Mouse (Mus musculus): Measurements from ENCODE around the gene Ncl. TPM values are rescaled to one million over a fixed set of nuclear protein-coding genes. Genes with fewer than 3 reads are reported as not detected.

The Ncl gene
- polyA plus RNA-seq, 1 experiment from 2014 or later = 475 TPM

DNA sequence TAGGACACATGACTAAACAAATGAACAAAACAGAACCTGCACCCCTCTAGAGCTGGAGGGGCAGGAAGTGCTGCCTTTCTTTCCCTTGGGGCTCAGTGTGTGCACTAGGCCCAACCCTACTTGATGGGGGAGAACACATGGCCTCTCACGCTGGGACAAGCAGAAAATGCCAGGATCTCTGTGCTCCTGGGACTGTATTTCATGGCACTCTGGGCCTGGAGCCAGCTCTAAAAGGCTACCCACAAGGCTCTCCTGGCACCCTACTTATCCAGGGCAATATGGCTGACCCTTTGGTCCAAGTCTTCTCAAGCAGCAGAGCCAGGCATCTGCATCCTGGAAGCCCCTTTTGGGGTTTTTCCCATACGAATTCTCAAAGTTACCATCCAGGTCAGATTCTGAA, 32.2 kb upstream of the Ncl start:
- no peak for ATAC-seq (ENCODE audit: insufficient number of reproducible peaks, insufficient read depth, low FRiP score, low TSS enrichment)
- Histone ChIP-seq H3K9ac (no peak overlapping the region), H3K4me3 (no peak overlapping the region), H3K27me3 (no peaks in the 10 kb centered on the region), H3K36me3 (no peaks in the 10 kb centered on the region), H3K4me1 (no peaks in the 10 kb centered on the region; the same call in 1 of the 2 replicates), H3K4me2 (replicated peaks) (no peak overlapping the region), H3K9me3 (no peaks in the 10 kb centered on the region), H3K27ac (no peak overlapping the region)
- 64% methylated on average over 2 of the region's 2 CpGs for WGBS

DNA sequence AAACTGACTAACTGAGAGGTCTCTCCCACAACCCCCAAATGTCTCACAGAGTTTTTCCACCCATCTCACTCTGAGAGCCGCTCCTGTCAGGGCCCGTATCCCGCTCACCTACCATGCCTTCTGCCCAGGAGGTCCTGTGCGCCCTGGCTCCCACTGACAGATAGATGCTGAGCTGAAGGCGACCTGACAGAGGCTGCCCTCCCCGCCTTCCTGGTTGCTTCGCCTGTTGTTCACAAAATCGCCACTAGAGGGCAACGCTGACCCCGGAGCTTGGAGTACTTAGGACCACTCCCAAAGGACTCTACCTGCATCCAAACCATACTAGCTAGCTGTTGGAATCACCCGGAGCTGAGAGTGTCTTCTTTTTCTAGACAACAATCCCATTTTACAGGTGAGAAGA, 30.0 kb upstream of the Ncl start:
- H3K36me3 ChIP-seq = no peaks in the 10 kb centered on the region
- H3K27ac ChIP-seq = no peak overlapping the region
- no peaks in the 10 kb centered on the region for H3K9me3 ChIP-seq
- no peaks in the 10 kb centered on the region; the same call in 1 of the 2 replicates for H3K4me1 ChIP-seq
- H3K4me3 ChIP-seq = no peak overlapping the region
- WGBS = 3% methylated on average over 11 of the region's 11 CpGs
- no peak overlapping the region for H3K4me2 ChIP-seq (replicated peaks)
- no peaks in the 10 kb centered on the region for H3K27me3 ChIP-seq
- ATAC-seq (ENCODE audit: insufficient number of reproducible peaks, insufficient read depth, low FRiP score, low TSS enrichment) = no peak
- no peak overlapping the region for H3K9ac ChIP-seq

DNA sequence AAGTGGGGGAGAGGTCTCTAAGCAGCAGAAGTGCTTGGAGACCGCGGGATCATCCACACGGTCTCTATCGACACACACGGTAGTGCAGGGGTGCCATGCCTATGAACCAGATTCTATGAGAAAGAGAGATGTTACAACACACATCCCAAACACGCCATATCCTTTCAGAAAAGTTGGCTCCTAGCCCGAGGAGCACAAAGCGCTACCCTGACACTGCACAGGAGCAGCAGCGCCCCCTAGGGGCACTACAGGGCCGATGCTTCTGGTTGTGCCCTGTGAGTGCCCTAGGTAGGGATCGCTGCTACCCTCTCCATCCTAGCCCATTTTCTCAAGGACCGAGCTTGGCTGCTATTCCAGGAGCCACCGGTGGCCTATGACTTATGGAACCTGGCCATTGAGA, 21.8 kb upstream of the Ncl start:
- no peak overlapping the region for H3K4me2 ChIP-seq (replicated peaks)
- no peaks in the 10 kb centered on the region for H3K27me3 ChIP-seq
- 0 out of 2 replicates have a peak, but pooled peaks cover 3% of the 10 kb centered on the region for H3K4me1 ChIP-seq
- 36% methylated on average over 13 of the region's 13 CpGs for WGBS
- H3K36me3 ChIP-seq = no peaks in the 10 kb centered on the region
- no peaks in the 10 kb centered on the region for H3K9me3 ChIP-seq
- H3K27ac ChIP-seq = no peak overlapping the region
- ATAC-seq (ENCODE audit: insufficient number of reproducible peaks, insufficient read depth, low FRiP score, low TSS enrichment) = no peak
- no peak overlapping the region for H3K9ac ChIP-seq
- H3K4me3 ChIP-seq = no peak overlapping the region

DNA sequence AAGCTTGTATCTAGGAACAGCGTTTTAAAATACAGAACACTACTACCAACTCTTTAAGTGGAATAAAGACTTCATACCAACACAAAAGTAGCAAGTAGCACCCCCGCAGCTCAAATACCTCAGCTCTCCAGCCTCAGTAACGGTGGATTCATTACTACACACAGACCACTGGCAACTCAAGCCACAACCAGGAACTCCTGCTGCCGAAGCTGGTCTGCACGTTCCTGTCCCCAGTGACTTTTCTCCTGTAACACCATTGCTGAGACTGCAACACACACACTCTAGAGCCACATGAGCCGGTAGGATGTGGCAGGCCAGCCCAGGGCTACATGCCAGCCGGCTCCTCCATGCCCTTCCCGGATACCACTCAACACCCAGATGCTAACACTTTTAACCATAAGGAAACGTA, 20.0 kb upstream of the Ncl start:
- Histone ChIP-seq H3K27me3 (no peaks in the 10 kb centered on the region), H3K9ac (0 out of 2 replicates have a peak overlapping the region, but pooled peaks have one; percentile 3), H3K4me2 (replicated peaks) (no peak overlapping the region), H3K27ac (no peak overlapping the region), H3K4me1 (0 out of 2 replicates have a peak, but pooled peaks cover 3% of the 10 kb centered on the region), H3K36me3 (no peaks in the 10 kb centered on the region), H3K4me3 (no peak overlapping the region), H3K9me3 (no peaks in the 10 kb centered on the region)
- WGBS = 69% methylated on average over 9 of the region's 9 CpGs
- ATAC-seq (ENCODE audit: insufficient number of reproducible peaks, insufficient read depth, low FRiP score, low TSS enrichment) = no peak

DNA sequence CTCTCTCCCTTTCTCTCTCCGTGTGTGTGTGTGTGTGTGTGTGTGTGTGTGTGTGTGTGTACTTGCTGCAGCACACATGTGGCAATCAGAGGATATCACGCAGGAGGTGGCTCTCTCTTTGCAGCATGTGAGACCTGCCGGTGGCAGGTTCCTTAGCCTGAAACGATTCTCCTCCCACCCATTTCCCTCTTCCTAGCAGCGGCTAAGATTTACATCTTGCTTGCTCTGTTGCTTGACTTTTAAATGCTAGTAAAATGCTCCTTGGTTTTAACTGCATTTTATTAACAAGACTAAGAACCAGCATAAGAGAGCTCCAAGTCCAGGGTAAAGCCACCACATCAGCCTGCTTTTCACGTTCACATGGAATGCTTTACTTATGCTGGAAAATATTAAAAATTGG, 19.5 kb upstream of the Ncl start:
- Histone ChIP-seq H3K36me3 (no peaks in the 10 kb centered on the region), H3K4me3 (no peak overlapping the region), H3K9me3 (no peaks in the 10 kb centered on the region), H3K4me2 (replicated peaks) (no peak overlapping the region), H3K4me1 (0 out of 2 replicates have a peak, but pooled peaks cover 3% of the 10 kb centered on the region), H3K9ac (no peak overlapping the region), H3K27me3 (no peaks in the 10 kb centered on the region), H3K27ac (no peak overlapping the region)
- ATAC-seq (ENCODE audit: insufficient number of reproducible peaks, insufficient read depth, low FRiP score, low TSS enrichment) = no peak
- 60% methylated on average over 6 of the region's 6 CpGs for WGBS

DNA sequence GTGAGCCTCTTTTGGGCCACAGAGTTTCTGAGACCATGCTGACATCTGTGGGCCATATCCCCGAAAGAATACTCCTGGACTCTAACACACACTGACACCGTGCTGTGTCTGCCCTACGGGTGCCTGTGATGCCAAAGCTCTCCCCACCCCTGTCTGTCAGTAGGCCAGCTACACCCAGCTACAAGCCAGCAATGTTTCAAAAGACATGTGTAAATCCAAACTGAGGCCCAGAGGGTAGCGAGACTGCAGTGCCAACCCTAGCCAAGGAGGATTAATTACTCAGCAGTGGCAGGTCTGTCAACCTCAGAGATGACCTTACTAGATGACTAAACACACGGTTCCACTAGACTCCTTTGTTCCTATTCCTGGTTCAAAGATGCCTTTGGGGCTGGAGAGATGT, 17.2 kb upstream of the Ncl start:
- ATAC-seq (ENCODE audit: insufficient number of reproducible peaks, insufficient read depth, low FRiP score, low TSS enrichment) = no peak
- Histone ChIP-seq H3K4me2 (replicated peaks) (no peak overlapping the region), H3K9ac (no peak overlapping the region), H3K36me3 (no peaks in the 10 kb centered on the region), H3K9me3 (no peaks in the 10 kb centered on the region), H3K4me3 (no peak overlapping the region), H3K27me3 (no peaks in the 10 kb centered on the region), H3K27ac (no peak overlapping the region), H3K4me1 (0 out of 2 replicates have a peak, but pooled peaks cover 3% of the 10 kb centered on the region)
- 81% methylated on average over 5 of the region's 5 CpGs for WGBS

DNA sequence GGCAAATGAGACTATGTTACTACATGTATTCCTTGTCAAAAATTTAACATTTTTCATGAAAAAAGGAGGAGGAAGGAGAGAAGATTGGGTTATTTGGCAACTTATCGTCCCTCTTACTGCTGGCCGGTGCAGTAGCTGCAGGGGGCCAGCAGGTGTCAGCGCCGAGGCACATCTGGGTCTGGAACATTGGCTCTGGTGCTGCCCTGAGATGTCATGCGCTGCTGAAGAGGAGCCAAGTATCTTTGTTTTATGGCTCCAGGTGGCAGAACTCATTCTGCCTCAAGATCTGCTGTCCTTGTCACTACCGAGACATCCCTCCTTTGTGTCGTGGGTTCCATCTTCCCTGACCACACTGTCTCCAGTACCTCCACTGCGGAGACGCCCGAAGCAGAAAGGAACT, 12.8 kb upstream of the Ncl start:
- Histone ChIP-seq H3K4me3 (no peak overlapping the region), H3K4me2 (replicated peaks) (no peak overlapping the region), H3K36me3 (no peaks in the 10 kb centered on the region), H3K9me3 (no peaks in the 10 kb centered on the region), H3K27ac (no peak overlapping the region), H3K4me1 (no peaks in the 10 kb centered on the region), H3K9ac (no peak overlapping the region), H3K27me3 (no peaks in the 10 kb centered on the region)
- no peak for ATAC-seq (ENCODE audit: insufficient number of reproducible peaks, insufficient read depth, low FRiP score, low TSS enrichment)
- WGBS = 46% methylated on average over 10 of the region's 10 CpGs

DNA sequence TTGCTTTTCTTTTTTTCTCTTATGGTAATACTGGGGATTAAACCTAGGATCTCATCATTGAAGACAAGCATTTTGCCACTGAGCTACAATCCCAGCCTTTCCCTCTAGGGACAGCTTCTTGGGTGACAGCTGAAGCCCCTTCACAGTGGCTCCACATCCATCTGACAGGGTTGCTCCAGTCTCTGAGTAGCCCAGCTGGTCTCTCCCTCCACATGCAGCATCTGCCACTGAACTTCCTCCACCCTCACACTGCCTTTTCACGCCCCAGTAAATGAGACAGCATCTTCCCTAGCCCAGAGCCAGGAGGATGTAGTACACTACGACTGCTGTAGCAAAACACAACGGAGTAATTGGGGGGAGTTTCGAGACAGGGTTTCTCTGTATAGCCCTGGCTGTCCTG, 8.9 kb upstream of the Ncl start:
- Histone ChIP-seq H3K9ac (no peak overlapping the region), H3K4me2 (replicated peaks) (no peak overlapping the region), H3K27ac (no peak overlapping the region), H3K9me3 (no peaks in the 10 kb centered on the region), H3K4me3 (no peak overlapping the region), H3K36me3 (no peaks in the 10 kb centered on the region), H3K27me3 (no peaks in the 10 kb centered on the region), H3K4me1 (no peaks in the 10 kb centered on the region)
- 73% methylated on average over 4 of the region's 4 CpGs for WGBS
- ATAC-seq (ENCODE audit: insufficient number of reproducible peaks, insufficient read depth, low FRiP score, low TSS enrichment) = no peak

DNA sequence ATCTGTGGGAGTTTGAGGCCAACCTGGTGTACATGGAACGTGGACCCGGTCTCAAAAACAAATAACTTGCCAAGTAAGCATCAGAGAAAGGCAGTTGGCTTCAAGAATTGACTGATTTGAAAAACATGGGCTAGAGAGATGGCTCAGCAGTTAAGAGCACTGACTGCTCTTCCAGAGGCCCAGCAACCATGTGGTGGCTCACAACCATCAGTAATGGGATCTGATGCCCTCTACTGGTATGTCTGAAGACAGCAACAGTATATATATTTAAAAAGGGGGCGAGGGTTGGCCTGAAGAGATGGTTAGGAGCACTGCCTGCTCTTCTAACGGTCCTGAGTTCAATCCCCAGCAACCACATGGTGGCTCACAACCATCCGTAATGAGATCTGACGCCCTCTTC, 4.5 kb upstream of the Ncl start:
- no peaks in the 10 kb centered on the region for H3K9me3 ChIP-seq
- no peak overlapping the region for H3K27ac ChIP-seq
- H3K4me3 ChIP-seq = no peak overlapping the region
- no peak overlapping the region for H3K4me2 ChIP-seq (replicated peaks)
- no peaks in the 10 kb centered on the region for H3K27me3 ChIP-seq
- no peak for ATAC-seq (ENCODE audit: insufficient number of reproducible peaks, insufficient read depth, low FRiP score, low TSS enrichment)
- no peaks in the 10 kb centered on the region for H3K36me3 ChIP-seq
- peaks cover 10% of the 10 kb centered on the region for H3K4me1 ChIP-seq
- 8% methylated on average over 6 of the region's 6 CpGs for WGBS
- no peak overlapping the region for H3K9ac ChIP-seq

DNA sequence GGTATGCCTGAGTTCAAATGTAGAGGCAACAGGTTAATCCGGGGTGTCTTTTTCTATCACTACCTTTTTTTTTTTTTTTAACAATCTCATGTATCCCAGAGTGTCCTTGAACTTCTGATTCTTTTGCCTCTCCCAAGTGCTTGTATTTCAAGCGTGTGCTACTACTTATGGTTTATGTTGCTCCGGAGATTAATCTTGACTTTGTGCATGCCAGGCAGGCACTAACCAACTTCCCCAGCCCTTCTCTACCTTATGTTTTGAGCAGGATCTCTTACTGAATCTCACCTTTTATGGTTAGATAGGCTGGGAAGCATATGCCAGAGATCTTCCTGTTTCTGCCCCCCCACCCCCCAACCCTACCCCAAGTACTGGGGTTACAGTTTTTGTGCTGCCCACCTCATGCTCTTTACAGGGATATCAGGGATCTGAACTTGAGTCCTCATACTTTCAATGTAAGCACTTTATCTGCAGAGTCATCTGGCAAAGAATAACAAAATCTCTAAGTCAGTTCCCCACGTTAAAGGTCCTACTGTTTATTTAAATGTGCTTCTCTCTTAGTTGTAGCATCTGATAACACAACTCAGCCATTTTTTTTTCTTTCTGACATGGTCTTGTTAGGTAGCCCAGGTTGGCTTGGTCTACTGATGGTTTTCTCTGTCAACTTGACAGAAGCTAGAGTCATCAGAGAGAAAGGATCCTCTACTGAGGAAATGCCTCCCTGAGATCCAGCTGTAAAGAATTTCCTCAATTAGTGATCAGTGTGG, 2.8 kb upstream of the Ncl start:
- Histone ChIP-seq H3K4me3 (no peak overlapping the region), H3K4me1 (peaks cover 20% of the 10 kb centered on the region), H3K27me3 (no peaks in the 10 kb centered on the region), H3K27ac (no peak overlapping the region), H3K9ac (no peak overlapping the region), H3K9me3 (no peaks in the 10 kb centered on the region), H3K4me2 (replicated peaks) (no peak overlapping the region), H3K36me3 (peaks cover 5% of the 10 kb centered on the region)
- 82% methylated on average over 4 of the region's 4 CpGs for WGBS
- no peak for ATAC-seq (ENCODE audit: insufficient number of reproducible peaks, insufficient read depth, low FRiP score, low TSS enrichment)

DNA sequence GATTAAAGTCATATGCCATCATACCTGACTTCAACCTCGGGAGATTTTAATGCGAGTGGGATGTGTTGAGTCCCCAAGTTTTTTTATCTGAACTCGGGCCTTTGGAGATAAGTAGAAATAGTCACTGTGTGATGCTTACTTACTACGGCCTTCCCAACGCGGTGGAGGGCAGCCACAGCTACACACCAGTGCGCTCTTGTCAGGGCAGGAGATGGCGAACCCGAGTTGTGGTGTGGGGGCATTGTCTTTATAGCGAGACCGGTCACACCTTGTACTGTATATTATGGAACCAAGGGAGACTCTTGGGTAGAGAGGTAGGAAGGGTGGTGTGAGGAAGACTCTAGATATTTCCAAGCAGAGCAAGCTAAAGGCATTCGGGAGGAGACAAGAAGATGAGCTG, 1.2 kb upstream of the Ncl start:
- Histone ChIP-seq H3K9ac (peak overlapping the region; percentile 93), H3K27ac (peak overlapping the region; percentile 84; the same call in 1 of the 2 replicates), H3K36me3 (peaks cover 20% of the 10 kb centered on the region), H3K4me1 (peaks cover 23% of the 10 kb centered on the region), H3K9me3 (no peaks in the 10 kb centered on the region), H3K27me3 (no peaks in the 10 kb centered on the region), H3K4me3 (peak overlapping the region; percentile 90), H3K4me2 (replicated peaks) (peak overlapping the region; percentile 83)
- WGBS = 20% methylated on average over 12 of the region's 12 CpGs
- ATAC-seq (ENCODE audit: insufficient number of reproducible peaks, insufficient read depth, low FRiP score, low TSS enrichment) = no peak

DNA sequence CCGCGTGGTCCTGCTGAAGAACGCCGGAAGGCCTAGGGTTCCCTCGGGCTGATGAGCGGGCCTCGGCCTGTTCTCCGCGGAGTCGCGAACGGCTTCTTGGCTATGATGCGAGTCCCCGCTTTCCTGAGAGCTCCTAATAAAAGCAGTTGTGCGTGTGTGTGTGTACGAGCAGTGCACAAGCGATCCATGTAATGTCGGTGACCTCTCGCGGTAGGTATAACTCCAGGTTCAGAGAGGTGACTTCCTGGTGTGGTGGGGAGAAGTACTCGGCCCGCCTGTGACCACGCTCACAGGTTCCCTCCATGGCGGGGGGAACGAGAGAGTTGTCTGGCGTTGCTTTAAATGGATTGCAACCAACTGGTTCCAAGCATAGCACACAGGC, 589 bp upstream of the Ncl start:
- peak; percentile 8; the same call in 1 of the 2 replicates for ATAC-seq (ENCODE audit: insufficient number of reproducible peaks, insufficient read depth, low FRiP score, low TSS enrichment)
- H3K36me3 ChIP-seq = peaks cover 27% of the 10 kb centered on the region

More for the DNA sequence above, 589 bp upstream of the Ncl start:
- H3K4me2 ChIP-seq (replicated peaks) = peak overlapping the region; percentile 83
- peaks cover 23% of the 10 kb centered on the region for H3K4me1 ChIP-seq
- peak overlapping the region; percentile 90 for H3K4me3 ChIP-seq
- under 1% methylated on average over 26 of the region's 26 CpGs for WGBS
- peak overlapping the region; percentile 93 for H3K9ac ChIP-seq
- H3K27ac ChIP-seq = peak overlapping the region; percentile 84
- no peaks in the 10 kb centered on the region for H3K27me3 ChIP-seq
- no peaks in the 10 kb centered on the region for H3K9me3 ChIP-seq

All from embryonic facial prominence, embryonic 12.5 days (tissue).